Mouse (Mus musculus) MEL (cell line): ENCODE data around the gene Bnip2. TPM values are rescaled to one million over a fixed set of nuclear protein-coding genes. Genes with fewer than 3 reads are reported as not detected.

Experiments
- DNase-seq: peaks from one replicate; pipeline ENCODE4 v3.0.0; 2011; ENCODE audit warnings: low read depth, low spot score
- H3K27ac ChIP-seq: 2 replicates; pipeline ENCODE4 v1.5.1; 2012; ENCODE audit warnings: low read depth, mild to moderate bottlenecking, control low read depth, low read length, moderate library complexity; ENCODE audit not compliant: control insufficient read depth
- H3K27me3 ChIP-seq, 2 experiments: fragments of 150-350 bp in 1 of 2; sonication (generic) in 1 of 2; 2 replicates each; pipeline ENCODE4 v1.6.1; 2012; ENCODE audit warnings: low read length in 2 of 2, mild to moderate bottlenecking in 2 of 2, improper control_type of control experiment in 1 of 2, moderate library complexity in 1 of 2; ENCODE audit not compliant: insufficient read depth in 2 of 2, control insufficient read depth in 1 of 2
- H3K36me3 ChIP-seq, 2 experiments: 2 replicates each; pipeline ENCODE4 v1.6.1; 2012 to 2014; ENCODE audit warnings: low read length in 2 of 2, improper control_type of control experiment in 1 of 2, inconsistent platforms in 1 of 2, mild to moderate bottlenecking in 1 of 2; ENCODE audit not compliant: insufficient read depth in 2 of 2, control insufficient read depth in 1 of 2
- H3K4me1 ChIP-seq, 2 experiments: fragments of 150-350 bp in 1 of 2; sonication (generic) in 1 of 2; 2 replicates each; pipeline ENCODE4 v1.6.1; 2012; ENCODE audit warnings: low read length in 2 of 2, improper control_type of control experiment in 1 of 2, mild to moderate bottlenecking in 1 of 2; ENCODE audit not compliant: insufficient read depth in 2 of 2, control insufficient read depth in 1 of 2
- H3K4me3 ChIP-seq, 2 experiments: fragments of 150-350 bp in 1 of 2; sonication (generic) in 1 of 2; 2 replicates each; pipeline ENCODE4 v1.5.1; 2012; ENCODE audit warnings: low read depth in 2 of 2, low read length in 2 of 2, mild to moderate bottlenecking in 2 of 2, moderate library complexity in 2 of 2, control low read depth in 1 of 2, improper control_type of control experiment in 1 of 2; ENCODE audit not compliant: control insufficient read depth in 1 of 2, insufficient read depth in 1 of 2
- H3K79me2 ChIP-seq: 2 replicates; pipeline ENCODE4 v1.6.1; 2012; ENCODE audit warnings: mild to moderate bottlenecking, low read length, moderate library complexity; ENCODE audit not compliant: control insufficient read depth, poor library complexity, insufficient read depth
- H3K9ac ChIP-seq: 2 replicates; pipeline ENCODE4 v1.6.1; 2012; ENCODE audit warnings: low read depth, mild to moderate bottlenecking, control low read depth, low read length, moderate library complexity; ENCODE audit not compliant: control insufficient read depth, poor library complexity, severe bottlenecking
- H3K9me3 ChIP-seq: fragments of 150-350 bp; sonication (generic); replicated peaks from 2 replicates; pipeline ENCODE4 v1.6.1; 2012; ENCODE audit warnings: mild to moderate bottlenecking, low read length, improper control_type of control experiment, moderate library complexity; ENCODE audit not compliant: insufficient read depth
- CHD1 ChIP-seq: IDR thresholded peaks from 2 replicates; pipeline ENCODE4 v1.6.1; 2012; ENCODE audit warnings: low read depth, mild to moderate bottlenecking, inconsistent platforms, low read length, improper control_type of control experiment
- E2F4 ChIP-seq: IDR thresholded peaks from 2 replicates; pipeline ENCODE4 v1.6.1; 2011; ENCODE audit warnings: low read depth, low read length, improper control_type of control experiment, borderline replicate concordance
- ELF1 ChIP-seq: IDR thresholded peaks from 2 replicates; pipeline ENCODE4 v1.6.1; 2014; ENCODE audit warnings: low read depth, mild to moderate bottlenecking, inconsistent platforms, low read length, improper control_type of control experiment, moderate library complexity
- EP300 ChIP-seq, 2 experiments: IDR thresholded peaks; 2 replicates each; pipeline ENCODE4 v1.6.1; 2011; ENCODE audit warnings: improper control_type of control experiment in 2 of 2, low read length in 2 of 2, low read depth in 1 of 2, mild to moderate bottlenecking in 1 of 2
- HCFC1 ChIP-seq: IDR thresholded peaks from 2 replicates; pipeline ENCODE4 v1.6.1; 2012; ENCODE audit warnings: low read depth, mild to moderate bottlenecking, inconsistent platforms, low read length, improper control_type of control experiment, moderate library complexity
- JUND ChIP-seq: IDR thresholded peaks from 2 replicates; pipeline ENCODE4 v1.6.1; 2011; ENCODE audit warnings: low read depth, mild to moderate bottlenecking, improper control_type of control experiment, low read length
- MAX ChIP-seq: IDR thresholded peaks from 2 replicates; pipeline ENCODE4 v1.6.1; 2011; ENCODE audit warnings: low read length, improper control_type of control experiment
- MEF2A ChIP-seq: IDR thresholded peaks from 2 replicates; pipeline ENCODE4 v1.6.1; 2014; ENCODE audit warnings: low read depth, mild to moderate bottlenecking, inconsistent platforms, low read length, improper control_type of control experiment; ENCODE audit not compliant: poor library complexity, insufficient replicate concordance, severe bottlenecking; ENCODE audit errors: extremely low read depth
- MYB ChIP-seq: IDR thresholded peaks from 2 replicates; pipeline ENCODE4 v1.6.1; 2011; ENCODE audit warnings: mild to moderate bottlenecking, low read depth, low read length, improper control_type of control experiment
- NELFE ChIP-seq: IDR thresholded peaks from 2 replicates; pipeline ENCODE4 v1.6.1; 2011; ENCODE audit warnings: low read depth, low read length, improper control_type of control experiment
- NRF1 ChIP-seq: IDR thresholded peaks from 2 replicates; pipeline ENCODE4 v1.6.1; 2014; ENCODE audit warnings: low read depth, mild to moderate bottlenecking, inconsistent platforms, low read length, improper control_type of control experiment, moderate library complexity; ENCODE audit not compliant: poor library complexity, insufficient read depth, severe bottlenecking
- POLR2A ChIP-seq, 2 experiments: IDR thresholded peaks; 2 replicates each; pipeline ENCODE4 v1.6.1; 2011 to 2012; ENCODE audit warnings: low read length in 2 of 2, mild to moderate bottlenecking in 2 of 2, control low read depth in 1 of 2, improper control_type of control experiment in 1 of 2, low read depth in 1 of 2, moderate library complexity in 1 of 2; ENCODE audit not compliant: control insufficient read depth in 1 of 2, insufficient read depth in 1 of 2, poor library complexity in 1 of 2
- POLR2AphosphoS2 ChIP-seq: IDR thresholded peaks from 2 replicates; pipeline ENCODE4 v1.6.1; 2011; ENCODE audit warnings: low read length, improper control_type of control experiment
- POLR2AphosphoS5 ChIP-seq: IDR thresholded peaks from 2 replicates; pipeline ENCODE4 v1.6.1; 2012; ENCODE audit warnings: low read depth, borderline replicate concordance, mild to moderate bottlenecking, inconsistent platforms, low read length, moderate library complexity, mixed read lengths
- RCOR1 ChIP-seq: IDR thresholded peaks from 2 replicates; pipeline ENCODE4 v1.6.1; 2012; ENCODE audit warnings: low read depth, mild to moderate bottlenecking, inconsistent platforms, low read length, improper control_type of control experiment
- SIN3A ChIP-seq: IDR thresholded peaks from 2 replicates; pipeline ENCODE4 v1.6.1; 2012; ENCODE audit warnings: low read length, improper control_type of control experiment, inconsistent platforms
- TAL1 ChIP-seq: IDR thresholded peaks from 2 replicates; pipeline ENCODE4 v1.6.1; 2012; ENCODE audit warnings: mild to moderate bottlenecking, inconsistent platforms, low read length, moderate library complexity, mixed read lengths
- USF1 ChIP-seq: IDR thresholded peaks from 2 replicates; pipeline ENCODE4 v1.6.1; 2014; ENCODE audit warnings: low read depth, mild to moderate bottlenecking, inconsistent platforms, low read length, improper control_type of control experiment, moderate library complexity
- ZMIZ1 ChIP-seq: IDR thresholded peaks from 2 replicates; pipeline ENCODE4 v1.6.1; 2012; ENCODE audit warnings: low read depth, mild to moderate bottlenecking, inconsistent platforms, low read length, improper control_type of control experiment, moderate library complexity
- polyA plus RNA-seq, 2 experiments: library from polyadenylated mRNA; stranded (reverse) in 1 of 2; unstranded in 1 of 2; fragments of >175 nt in 1 of 2; fragments of >200 nt in 1 of 2; gene quantifications; 2 replicates each; pipeline versions ENCODE4 v1.2.1 to v1.2.4; 2012; ENCODE audit warnings: low replicate concordance in 2 of 2, low read depth in 1 of 2; ENCODE audit not compliant: insufficient read length in 2 of 2, insufficient read depth in 1 of 2, missing spikeins in 1 of 2
- total RNA-seq: library from RNA; depleted of rRNA; stranded (reverse); fragments of 300-350 nt; gene quantifications from 2 replicates; pipeline ENCODE4 v1.2.3, GENCODE M21; 2012; rRNA removed

The Bnip2 gene
- 41.9 and 49.7 TPM in 2 replicates for total RNA-seq
- polyA plus RNA-seq, result 10 to 100 TPM in 1 of 2 experiments, not detected in 1; 57.2 TPM

GRCm38 (mm10) chr9:69989303-69990121 is at the start of gene Bnip2:
TSS of gene Bnip2 (plus strand) at chr9:69989466.
- Histone ChIP-seq H3K4me3 (peak within 1 kb of the TSS; percentile 75 to 79), H3K9ac (peak within 1 kb of the TSS; percentile 93), H3K27ac (peak within 1 kb of the TSS; percentile 65), H3K79me2 (peaks cover 14% of the 10 kb centered on the region), H3K4me1 (peaks cover 9 to 19% of the 10 kb centered on the region in 2 experiments), H3K27me3 (peaks cover 0 to 2% of the 10 kb centered on the region in 2 experiments; a peak in 1 of 4 replicates), H3K36me3 (peaks cover 0 to 21% of the 10 kb centered on the region in 2 experiments; a peak in 2 of 4 replicates), H3K9me3 (no peaks in the 10 kb centered on the region)
- DNase-seq, result peak; percentile 93
- TF ChIP-seq NELFE, result peak; percentile 63
- TF ChIP-seq POLR2A (IDR thresholded peaks at IDR 0.05; ENCODE audit: control insufficient read depth in 1 of 2, insufficient read depth in 1 of 2, low read depth in 1 of 2, low read length in 2 of 2, poor library complexity in 1 of 2), result peak; percentile 57 to 73; a peak in 3 of 4 replicates
- no peak for TF ChIP-seq MEF2A
- no peak for TF ChIP-seq USF1
- no peak for TF ChIP-seq POLR2AphosphoS5
- TF ChIP-seq SIN3A, result 0 out of 2 replicates have a peak, but pooled peaks have one; percentile 1
- peak; percentile 99 for TF ChIP-seq NRF1
- TF ChIP-seq HCFC1, result peak; percentile 85
- peak; percentile 47; the same call in 1 of the 2 replicates for TF ChIP-seq ELF1
- no peak for TF ChIP-seq EP300 (IDR thresholded peaks at IDR 0.05; ENCODE audit: low read depth in 1 of 2, low read length in 2 of 2)

GRCm38 (mm10) chr9:69940839-69941490 is 48.3 kb upstream of the Bnip2 start:
- no peak for DNase-seq
- Histone ChIP-seq H3K9me3 (no peaks in the 10 kb centered on the region), H3K4me1 (no peaks in the 10 kb centered on the region), H3K79me2 (no peaks in the 10 kb centered on the region), H3K27ac (no peak overlapping the region), H3K36me3 (no peaks in the 10 kb centered on the region), H3K27me3 (no peaks in the 10 kb centered on the region), H3K4me3 (no peak overlapping the region), H3K9ac (no peak overlapping the region)
- TF ChIP-seq JUND, result no peak
- TF ChIP-seq MAX, result no peak
- no peak for TF ChIP-seq MYB
- no peak for TF ChIP-seq TAL1
- no peak for TF ChIP-seq POLR2AphosphoS2
- TF ChIP-seq ZMIZ1, result no peak
- no peak for TF ChIP-seq NELFE
- no peak for TF ChIP-seq RCOR1
- no peak for TF ChIP-seq E2F4
- no peak for TF ChIP-seq CHD1
